Mouse (Mus musculus) cortical plate, adult 2 months (tissue): ENCODE measurements around the gene Zfyve9.

Experiments used
- CTCF ChIP-seq: fragments of 200-500 bp; IDR thresholded peaks from 2 replicates; pipeline ENCODE4 v1.5.1; 2011; ENCODE audit warnings: mild to moderate bottlenecking, control low read depth, low read length; ENCODE audit not compliant: insufficient read depth; ENCODE audit errors: extremely low read depth
- POLR2A ChIP-seq: fragments of 200-500 bp; IDR thresholded peaks from 2 replicates; pipeline ENCODE4 v1.6.1; 2011; ENCODE audit warnings: mild to moderate bottlenecking, low read length, control low read depth; ENCODE audit not compliant: insufficient read depth; ENCODE audit errors: extremely low read depth

GRCm38 (mm10) chr4:108803535-108803934, 22.9 kb upstream of the Zfyve9 start:
- no peak for TF ChIP-seq CTCF
- TF ChIP-seq POLR2A, result no peak
